Mouse (Mus musculus): ENCODE data around the gene Lcp1.

Lcp1 gene

DNA sequence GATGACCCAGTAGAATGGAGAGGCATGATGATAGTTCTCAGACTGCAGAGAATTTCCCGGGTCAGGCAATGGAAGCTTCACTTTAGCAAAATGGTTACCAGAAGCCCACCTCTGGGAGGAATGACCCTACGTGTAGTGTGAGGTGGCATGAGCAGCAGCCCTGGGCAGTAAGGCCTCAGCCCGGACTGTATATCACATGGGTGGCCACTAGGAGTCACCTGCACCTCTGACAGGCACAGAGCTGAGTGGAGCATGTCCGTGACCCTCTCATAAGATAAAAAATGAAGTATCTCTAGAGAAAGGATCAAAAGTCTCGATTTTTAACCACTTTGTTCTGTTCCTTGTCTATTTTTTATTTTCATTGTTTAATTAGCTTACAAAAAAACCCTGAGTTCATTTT, 125.6 kb downstream of the Lcp1 start:
- in situ Hi-C loops (cut with MboI; ENCODE audit: low sequenced_read_pairs), result no loop called here

DNA sequence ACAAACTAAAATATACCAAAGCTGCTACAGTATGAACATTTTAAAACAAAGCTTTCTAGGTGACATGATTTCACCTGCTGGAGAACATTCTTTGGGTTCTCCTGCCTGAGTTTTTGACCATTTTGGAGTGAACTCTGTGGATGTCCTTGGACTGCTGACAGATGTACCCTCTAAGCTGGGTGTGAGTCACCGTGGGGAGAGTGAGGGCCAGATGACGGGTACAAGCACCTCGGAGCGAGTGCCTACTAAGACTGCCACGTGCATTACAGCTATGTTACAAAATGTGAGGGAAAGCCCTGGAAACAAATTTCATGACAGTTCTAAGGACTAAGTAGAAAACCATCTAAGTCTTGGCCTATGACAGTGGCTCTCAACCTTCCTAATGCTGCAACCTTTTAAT, 138.6 kb downstream of the Lcp1 start:
- in situ Hi-C loops (cut with MboI; ENCODE audit: low sequenced_read_pairs), result no loop called here

DNA sequence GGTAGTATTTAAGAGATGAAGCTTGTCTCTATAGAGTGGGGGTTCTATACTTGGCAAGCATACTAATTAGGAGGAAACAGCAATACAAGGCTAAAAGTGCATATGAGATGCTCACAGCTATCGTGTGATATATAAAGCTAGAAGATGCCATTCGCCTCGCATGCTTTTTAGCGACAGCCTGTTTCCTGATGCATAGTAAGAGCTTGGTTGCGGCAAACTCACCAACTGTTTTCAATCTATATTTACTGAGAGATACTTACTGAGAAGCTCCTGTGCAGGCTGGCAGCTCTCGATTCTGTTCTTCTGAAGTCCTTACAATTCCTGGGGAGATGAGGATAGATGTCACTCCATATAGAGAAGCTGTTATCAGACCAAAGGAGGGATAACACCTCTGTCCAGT, 148.8 kb downstream of the Lcp1 start:
- in situ Hi-C loops (cut with MboI; ENCODE audit: low sequenced_read_pairs), result no loop called here

DNA sequence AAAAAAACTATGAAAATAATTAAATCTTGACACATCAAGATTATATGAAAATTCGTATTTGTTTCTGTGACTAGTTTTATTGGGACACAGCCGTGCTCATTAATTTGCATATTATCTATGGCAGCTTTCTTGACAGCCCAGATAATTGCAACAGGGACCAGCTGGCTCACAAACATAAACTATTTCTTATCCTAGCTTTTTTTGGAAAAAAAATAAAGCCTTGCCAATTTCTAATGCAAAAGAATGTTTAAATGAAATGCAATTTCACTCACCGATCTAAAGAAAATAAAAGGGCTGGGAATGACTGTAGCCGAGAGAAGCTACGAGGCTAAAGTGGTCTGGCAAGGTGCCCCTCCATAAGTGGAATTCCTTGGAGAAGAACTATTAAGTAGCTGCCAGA, 149.5 kb downstream of the Lcp1 start:
- in situ Hi-C loops (cut with MboI; ENCODE audit: low sequenced_read_pairs), result no loop called here

Data from CH12F3 (cell line).